Mouse (Mus musculus): ENCODE data around the gene Ndufs7.

DNA sequence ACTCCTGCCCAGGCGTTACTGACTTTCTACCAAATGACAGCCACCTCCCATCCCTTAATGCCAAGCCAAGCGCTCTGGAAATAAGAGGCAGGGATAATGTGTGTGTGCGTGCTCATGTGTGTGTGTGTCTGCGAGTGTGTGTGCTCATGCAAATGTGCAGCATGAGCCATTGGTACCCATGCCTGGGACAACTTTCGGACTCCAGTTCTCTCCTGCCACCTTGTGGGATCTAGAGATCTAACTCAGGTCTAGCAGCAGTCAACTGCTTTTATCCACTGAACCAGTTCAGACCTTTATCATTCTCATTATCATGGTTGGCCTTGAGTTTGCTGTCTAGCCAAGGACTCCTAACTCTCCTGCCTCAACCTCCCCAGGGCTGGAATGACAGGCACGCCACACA lies 1.1 kb upstream of the Ndufs7 start:
- TF ChIP-seq CTCF (IDR thresholded peaks at IDR 0.05; ENCODE audit: borderline replicate concordance, extremely low read depth, insufficient read depth, insufficient read length) (peak; percentile 37; the same call in 1 of the 2 replicates), POLR2A (IDR thresholded peaks at IDR 0.05; ENCODE audit: borderline replicate concordance, extremely low read depth, insufficient read depth, insufficient read length, poor library complexity, severe bottlenecking) (no peak)
